Mouse (Mus musculus) heart, postnatal 25 days (tissue): ENCODE measurements at regions not wholly inside any gene's neighbourhood (a gene's known extent, or its start where the extent isn't known, plus 50 kb on each side); places are given as distances from the start of the nearest gene placed in this dataset.
A peak's percentile ranks its signal among the peaks of the same experiment; 100 is the strongest.

ENCODE experiments used
- DNase-seq: peaks from one replicate; pipeline ENCODE4 v3.0.0; 2022; ENCODE audit warnings: low spot score
- intact Hi-C: fragments of 180-260 bp; cut with DNase I; formaldehyde crosslinking; loops from one replicate; pipeline ENCODE4 v1.15.1; 2025

- peak; percentile 41 for DNase-seq
- intact Hi-C loops: loop anchor here (1.0 to 10.0 kb wide), 3 partner anchors 78 to 170 kb away; no protein-coding TSS in a partner anchor
Observed at GRCm38 (mm10) chr13:112084484-112085278, 203.6 kb upstream of the Ankrd55 start.

GRCm38 (mm10) chr13:112088312-112088771 is 199.9 kb upstream of the Ankrd55 start:
- DNase-seq: peak; percentile 51
- intact Hi-C loops: loop anchor here (2.0 to 10.0 kb wide), 3 partner anchors 26 to 166 kb away; no protein-coding TSS in a partner anchor

GRCm38 (mm10) chr13:112090737-112091136 is 197.5 kb upstream of the Ankrd55 start:
- intact Hi-C loops: no loop called here
- DNase-seq: no peak

- no peak for DNase-seq
- intact Hi-C loops: no loop called here
Observed at GRCm38 (mm10) chr13:112095595-112096139, 192.6 kb upstream of the Ankrd55 start.

- intact Hi-C loops: loop anchor here (5.0 kb wide), 2 partner anchors 97 to 143 kb away; no protein-coding TSS in a partner anchor
- DNase-seq: no peak
Observed at GRCm38 (mm10) chr13:112099953-112100591, 188.2 kb upstream of the Ankrd55 start.

- intact Hi-C loops: loop anchor here (5.0 kb wide), 2 partner anchors 96 to 144 kb away; no protein-coding TSS in a partner anchor
- DNase-seq: peak; percentile 23
Observed at GRCm38 (mm10) chr13:112100592-112101420, 187.4 kb upstream of the Ankrd55 start.

GRCm38 (mm10) chr13:112101421-112101756 is 186.9 kb upstream of the Ankrd55 start:
- intact Hi-C loops: loop anchor here (5.0 kb wide), 2 partner anchors 96 to 144 kb away; no protein-coding TSS in a partner anchor
- DNase-seq: no peak

- no peak for DNase-seq
- intact Hi-C loops: no loop called here
Observed at GRCm38 (mm10) chr13:112105953-112106352, 182.3 kb upstream of the Ankrd55 start.

GRCm38 (mm10) chr13:112114741-112115201 is 173.5 kb upstream of the Ankrd55 start:
- peak; percentile 41 for DNase-seq
- intact Hi-C loops: loop anchor here (2.0 kb wide), 1 partner anchor 26 kb away; no protein-coding TSS in a partner anchor

GRCm38 (mm10) chr13:112116101-112116726 is 172.0 kb upstream of the Ankrd55 start:
- intact Hi-C loops: no loop called here
- DNase-seq: no peak

GRCm38 (mm10) chr13:112118564-112118963 is 169.7 kb upstream of the Ankrd55 start:
- intact Hi-C loops: no loop called here
- DNase-seq: no peak

- intact Hi-C loops: loop anchor here (5.0 kb wide), 1 partner anchor 43 kb away; no protein-coding TSS in a partner anchor
- DNase-seq: no peak
Observed at GRCm38 (mm10) chr13:112119611-112120041, 168.6 kb upstream of the Ankrd55 start.

- DNase-seq: no peak
- intact Hi-C loops: loop anchor here (5.0 kb wide), 1 partner anchor 42 kb away; no protein-coding TSS in a partner anchor
Observed at GRCm38 (mm10) chr13:112120346-112120745, 167.9 kb upstream of the Ankrd55 start.

GRCm38 (mm10) chr13:112121110-112121509 is 167.1 kb upstream of the Ankrd55 start:
- intact Hi-C loops: loop anchor here (5.0 kb wide), 1 partner anchor 41 kb away; no protein-coding TSS in a partner anchor
- DNase-seq: no peak

- intact Hi-C loops: loop anchor here (5.0 kb wide), 1 partner anchor 39 kb away; no protein-coding TSS in a partner anchor
- no peak for DNase-seq
Observed at GRCm38 (mm10) chr13:112122842-112123373, 165.3 kb upstream of the Ankrd55 start.

- no peak for DNase-seq
- intact Hi-C loops: no loop called here
Observed at GRCm38 (mm10) chr13:112125769-112126469, 162.3 kb upstream of the Ankrd55 start.

- DNase-seq: no peak
- intact Hi-C loops: no loop called here
Observed at GRCm38 (mm10) chr13:112130220-112130619, 158.0 kb upstream of the Ankrd55 start.

- intact Hi-C loops: no loop called here
- no peak for DNase-seq
Observed at GRCm38 (mm10) chr13:112130774-112131173, 157.5 kb upstream of the Ankrd55 start.
